Mouse (Mus musculus): ENCODE data around the gene Opa1.

- no peak for TF ChIP-seq CTCF (IDR thresholded peaks at IDR 0.05; ENCODE audit: borderline replicate concordance, insufficient read depth, low read depth, low read length)
- no peak for TF ChIP-seq POLR2A (IDR thresholded peaks at IDR 0.05; ENCODE audit: borderline replicate concordance, insufficient read depth, low read length)
Observed at GRCm38 (mm10) chr16:29689187-29689819, 110.2 kb downstream of the Opa1 start.
